Mouse (Mus musculus) frontal cortex, adult (tissue): Measurements from ENCODE around the gene Olfr319.
"Not testable (repeated sequence)": the region's sequence is repeated elsewhere in the genome, so short reads cannot be mapped to it uniquely, and the experiment has no call there.

Experiments
- ATAC-seq: cut with Nextera tagmentation; 2 replicates; pipeline ENCODE4 v1.9.2; 2017; ENCODE audit warnings: mild to moderate bottlenecking, moderate library complexity, mixed read lengths; ENCODE audit not compliant: low TSS enrichment

The Olfr319 gene

GRCm38 (mm10) chr11:58698862-58699261 lies at the start of gene Olfr319:
Gene Olfr319, plus strand, starts transcription at chr11:58699162.
- ATAC-seq = no peak

DNA sequence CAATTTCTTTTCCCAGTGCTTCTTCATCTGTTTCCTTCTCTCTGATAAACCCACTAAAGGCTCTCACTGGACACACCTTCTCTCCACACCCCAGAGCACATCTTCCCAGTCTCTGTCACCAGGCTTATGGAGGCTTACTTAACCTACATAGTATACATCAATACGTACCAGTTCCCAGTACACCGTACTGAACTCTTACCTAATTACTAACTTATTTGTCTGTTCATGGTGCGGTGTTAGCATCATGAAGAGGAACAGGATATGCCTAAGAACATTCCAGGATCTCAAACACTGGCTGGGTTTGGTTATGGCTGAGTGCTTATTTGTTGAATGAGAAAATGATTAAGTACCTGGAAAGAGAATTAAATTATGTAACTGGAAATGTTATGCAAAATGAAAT lies 43.8 kb upstream of the Olfr319 start:
- ATAC-seq = no peak

DNA sequence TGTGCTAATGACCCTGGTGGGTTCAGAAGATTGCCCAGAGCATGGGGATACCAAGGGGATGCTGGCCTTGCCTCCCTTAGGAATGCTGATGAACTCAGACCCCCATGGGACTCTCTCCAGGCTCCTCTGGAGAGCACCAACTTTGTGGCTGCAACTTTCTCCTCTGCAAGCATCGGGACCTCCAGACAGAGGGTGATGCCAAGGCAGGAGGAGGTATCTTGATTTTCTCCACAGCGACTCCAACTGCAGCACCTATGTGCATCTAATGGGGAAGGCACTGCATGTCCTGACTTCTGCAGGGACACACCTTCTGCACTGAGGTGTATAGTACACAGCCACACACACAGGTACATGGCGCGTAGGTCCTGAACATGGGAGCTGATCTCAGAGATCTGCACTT lies 40.4 kb upstream of the Olfr319 start, which contains the start of gene Olfr322:
Olfr322 (plus strand) TSS at position 187 of the 400 bp plus-strand sequence.
- ATAC-seq = no peak

GRCm38 (mm10) chr11:58669252-58669651 lies 29.7 kb upstream of the Olfr319 start:
- no peak for ATAC-seq

- no peak for ATAC-seq
Measured at GRCm38 (mm10) chr11:58671825-58672224, 27.1 kb upstream of the Olfr319 start.

DNA sequence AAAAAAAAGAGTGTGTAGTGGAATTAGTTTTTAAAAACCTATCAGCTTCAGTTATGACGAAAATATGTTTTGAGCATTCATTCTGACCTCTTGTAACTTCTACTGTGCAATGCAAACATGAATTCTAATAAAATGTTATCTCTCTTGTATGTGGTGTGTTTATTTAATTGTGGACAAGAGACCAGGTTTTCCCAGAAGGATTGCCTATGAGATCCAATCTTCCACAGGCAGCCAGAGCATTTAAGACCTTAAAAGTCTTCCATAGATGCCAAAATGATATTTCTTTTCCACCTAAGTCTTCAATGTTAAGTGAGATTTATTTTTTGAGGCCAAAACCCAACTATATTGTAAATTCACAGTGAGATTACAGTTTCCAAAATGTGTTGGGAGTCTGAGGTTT lies 18.2 kb upstream of the Olfr319 start, which contains the start of gene Olfr320:
Olfr320 (plus strand) TSS at position 301 of the 400 bp plus-strand sequence.
- no peak for ATAC-seq

- ATAC-seq = no peak
Measured at GRCm38 (mm10) chr11:58709086-58709485, 10.1 kb downstream of the Olfr319 start.

- not testable (repeated sequence) for ATAC-seq
Measured at GRCm38 (mm10) chr11:58717723-58718122, 18.8 kb downstream of the Olfr319 start.

DNA sequence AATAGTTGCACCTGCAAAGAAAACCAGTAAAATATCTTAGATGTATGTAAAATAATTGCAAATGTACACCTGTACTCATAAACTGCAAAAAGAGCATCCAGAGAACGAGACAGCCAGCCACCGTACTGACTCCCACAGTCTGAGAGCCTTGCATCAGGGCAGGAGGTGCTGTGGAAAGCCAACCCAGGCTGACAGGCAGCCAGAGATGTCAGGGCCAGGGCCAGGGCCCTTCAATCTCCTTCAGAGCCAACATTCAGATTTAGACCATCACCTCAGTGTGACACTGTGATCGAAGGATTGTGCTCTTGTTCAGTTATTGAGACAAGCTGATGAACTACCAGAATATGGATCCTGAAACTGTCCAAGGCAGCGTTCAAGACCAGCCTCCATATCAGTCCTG lies 20.7 kb downstream of the Olfr319 start:
- ATAC-seq = no peak

DNA sequence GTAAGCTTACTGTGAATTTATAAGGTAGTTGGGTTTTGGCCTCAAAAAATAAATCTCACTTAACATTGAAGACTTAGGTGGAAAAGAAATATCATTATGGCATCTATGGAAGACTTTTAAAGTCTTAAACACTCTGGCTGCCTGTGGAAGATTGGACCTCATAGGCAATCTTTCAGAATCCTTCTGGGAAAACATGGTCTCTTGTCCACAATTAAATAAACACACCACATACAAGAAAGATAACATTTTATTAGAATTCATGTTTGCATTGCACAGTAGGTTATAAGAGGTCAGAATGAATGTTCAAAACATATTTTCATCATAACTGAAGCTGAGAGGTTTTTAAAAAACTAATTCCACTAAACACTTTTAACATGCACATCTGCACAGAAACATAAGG lies 25.0 kb downstream of the Olfr319 start, which contains the start of gene Olfr318:
Olfr318 (minus strand) TSS at position 101 of the 400 bp plus-strand sequence.
- no peak for ATAC-seq

- not testable (repeated sequence) for ATAC-seq
Measured at GRCm38 (mm10) chr11:58727896-58728650, 29.1 kb downstream of the Olfr319 start.

DNA sequence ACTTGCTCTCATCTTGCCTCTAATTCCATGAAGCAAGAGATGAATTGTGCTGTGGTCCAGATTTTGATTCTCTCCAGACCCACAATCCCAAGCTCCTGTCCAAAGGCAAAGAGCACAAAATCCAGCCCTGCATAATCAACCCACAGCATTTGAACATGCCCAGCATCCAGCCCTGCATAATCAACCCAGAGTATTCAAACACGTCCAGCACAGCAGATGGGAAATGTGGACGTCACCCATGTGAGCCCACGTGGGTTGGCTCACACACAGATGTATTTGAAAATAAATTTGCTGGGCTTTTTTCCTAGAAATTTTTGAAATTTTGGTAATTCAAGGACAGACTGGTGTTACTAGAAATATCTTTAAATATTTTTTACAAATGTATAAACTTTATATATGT lies 34.4 kb downstream of the Olfr319 start:
- peak; percentile 85 for ATAC-seq

- ATAC-seq = no peak
Measured at GRCm38 (mm10) chr11:58738792-58739262, 39.9 kb downstream of the Olfr319 start, which contains the start of gene Olfr317. Gene Olfr317, minus strand, starts transcription at chr11:58739212.

- not testable (repeated sequence) for ATAC-seq
Measured at GRCm38 (mm10) chr11:58751096-58751495, 52.1 kb downstream of the Olfr319 start.

DNA sequence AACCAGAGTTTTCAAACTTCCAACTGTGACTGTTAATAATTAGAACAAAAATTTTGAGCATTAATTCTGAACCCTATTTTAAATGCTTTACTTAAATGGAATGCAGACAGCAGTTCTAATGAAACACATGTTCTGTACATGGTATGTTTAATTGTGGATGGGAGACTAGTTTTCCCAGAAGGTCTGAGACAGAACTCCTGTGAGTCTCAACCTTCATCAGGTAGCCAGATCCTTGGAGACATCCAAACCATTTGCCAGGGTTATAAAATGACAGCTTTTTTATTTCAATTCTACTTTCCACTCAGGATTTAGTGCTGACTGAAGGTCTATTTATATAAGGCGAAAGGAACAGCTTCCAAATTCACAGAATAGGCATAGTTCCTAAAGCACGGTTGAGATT lies 53.5 kb downstream of the Olfr319 start, which contains the start of gene Olfr316:
Olfr316 (plus strand) TSS at position 301 of the 400 bp plus-strand sequence.
- no peak for ATAC-seq
